Mouse (Mus musculus) MEL-GATA-1-ER (cell line): ENCODE data around the gene Map2k7.
"Not testable (repeated sequence)": the region's sequence is repeated elsewhere in the genome, so short reads cannot be mapped to it uniquely, and the experiment has no call there.

Source experiments
- DNase-seq: peaks from one replicate; pipeline ENCODE4 v3.0.0-alpha.2; 2012; ENCODE audit warnings: low read depth; ENCODE audit errors: extremely low read depth

The Map2k7 gene

DNA sequence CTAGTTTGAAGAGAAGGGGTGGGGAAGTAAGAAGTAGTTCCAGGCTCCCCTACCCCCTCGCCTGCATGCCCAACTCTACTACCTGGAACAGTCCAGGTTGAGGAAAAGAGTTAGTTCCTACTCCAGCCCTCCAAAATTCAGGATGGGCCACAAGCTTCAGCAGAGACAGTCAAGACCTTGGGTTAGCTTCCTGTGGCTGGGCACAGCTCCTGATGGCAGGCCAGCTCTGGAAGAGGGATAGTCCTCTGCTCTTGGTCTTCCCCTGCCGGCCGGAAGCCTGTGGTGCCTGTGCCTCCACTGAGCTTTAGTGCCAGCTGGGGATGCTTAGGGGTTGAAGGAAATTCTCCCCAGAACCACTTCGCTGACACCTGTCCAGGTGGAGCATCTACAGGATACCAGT is 12.2 kb upstream of the Map2k7 start:
- no peak for DNase-seq

DNA sequence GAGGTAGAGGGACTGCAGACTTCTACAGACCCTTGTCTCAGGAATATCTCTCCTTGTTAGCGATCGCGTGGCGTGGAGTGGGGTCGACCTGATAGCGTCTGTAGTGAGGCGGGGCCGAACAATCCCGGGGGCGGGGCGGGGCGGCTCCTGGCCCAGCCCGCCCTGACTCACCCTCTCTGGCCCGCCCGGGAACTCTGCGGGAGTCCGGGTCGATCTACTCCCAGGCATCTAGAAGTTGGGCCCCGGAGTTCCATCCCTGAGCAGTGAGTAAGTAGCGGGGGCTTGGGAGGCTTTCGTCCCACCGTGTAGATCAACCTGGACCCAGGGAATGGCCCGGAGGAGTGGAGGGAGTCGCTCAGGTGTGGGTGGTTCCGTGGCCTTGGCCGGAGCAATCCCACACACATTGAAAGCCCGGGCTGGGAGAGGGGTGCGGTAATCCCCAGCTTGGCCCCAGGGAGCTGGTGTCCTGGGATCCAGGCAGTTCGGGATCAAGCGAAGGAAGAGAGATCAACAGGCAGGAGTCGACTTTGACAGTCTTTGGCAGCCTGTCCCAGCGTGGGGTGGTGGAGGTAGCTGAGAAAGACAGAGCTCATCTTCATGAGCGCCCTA is 11.7 kb upstream of the Map2k7 start, which contains the start of gene Lrrc8e:
TSS of gene Lrrc8e (plus strand) at position 89 of the 609 bp plus-strand sequence.
- DNase-seq = no peak

DNA sequence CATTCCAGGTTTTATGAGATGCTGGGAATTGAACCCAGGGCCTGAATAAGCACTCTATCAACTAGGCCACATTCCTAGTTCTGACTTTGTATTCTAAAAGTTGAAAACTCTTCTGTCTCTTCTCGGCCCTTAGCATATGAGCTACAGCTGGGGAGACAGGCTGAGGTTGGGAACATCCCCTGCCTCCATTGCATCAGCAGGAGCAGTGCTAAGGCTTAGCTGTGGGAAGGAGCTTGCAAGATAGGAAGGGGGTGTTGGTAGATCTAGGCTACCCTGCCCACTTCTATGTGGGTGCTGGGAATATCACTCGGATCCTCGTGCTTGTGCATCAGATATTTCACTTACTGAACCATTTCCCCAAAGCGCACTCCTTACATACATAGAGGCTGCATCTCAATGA is 10.6 kb upstream of the Map2k7 start:
- DNase-seq = no peak

DNA sequence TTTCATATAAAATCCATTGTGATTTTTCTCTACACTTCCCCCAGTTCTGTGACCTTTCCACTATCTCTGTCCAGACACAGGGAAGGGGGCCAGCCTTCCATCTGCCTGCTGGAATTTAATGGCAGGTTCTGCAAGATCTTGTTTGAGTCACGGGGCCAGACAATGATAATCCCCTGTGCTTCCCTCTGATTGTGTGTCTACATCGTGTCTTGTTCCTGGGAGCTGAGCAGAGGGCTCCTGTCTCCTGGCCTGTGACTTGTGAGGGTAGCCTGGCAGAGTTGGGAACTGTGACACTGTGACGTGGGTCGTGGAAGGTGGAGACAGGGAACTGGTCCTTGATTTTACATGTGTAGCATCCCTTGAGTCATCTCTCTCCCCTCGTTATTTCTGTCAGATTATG is 8.8 kb upstream of the Map2k7 start:
- DNase-seq = no peak

DNA sequence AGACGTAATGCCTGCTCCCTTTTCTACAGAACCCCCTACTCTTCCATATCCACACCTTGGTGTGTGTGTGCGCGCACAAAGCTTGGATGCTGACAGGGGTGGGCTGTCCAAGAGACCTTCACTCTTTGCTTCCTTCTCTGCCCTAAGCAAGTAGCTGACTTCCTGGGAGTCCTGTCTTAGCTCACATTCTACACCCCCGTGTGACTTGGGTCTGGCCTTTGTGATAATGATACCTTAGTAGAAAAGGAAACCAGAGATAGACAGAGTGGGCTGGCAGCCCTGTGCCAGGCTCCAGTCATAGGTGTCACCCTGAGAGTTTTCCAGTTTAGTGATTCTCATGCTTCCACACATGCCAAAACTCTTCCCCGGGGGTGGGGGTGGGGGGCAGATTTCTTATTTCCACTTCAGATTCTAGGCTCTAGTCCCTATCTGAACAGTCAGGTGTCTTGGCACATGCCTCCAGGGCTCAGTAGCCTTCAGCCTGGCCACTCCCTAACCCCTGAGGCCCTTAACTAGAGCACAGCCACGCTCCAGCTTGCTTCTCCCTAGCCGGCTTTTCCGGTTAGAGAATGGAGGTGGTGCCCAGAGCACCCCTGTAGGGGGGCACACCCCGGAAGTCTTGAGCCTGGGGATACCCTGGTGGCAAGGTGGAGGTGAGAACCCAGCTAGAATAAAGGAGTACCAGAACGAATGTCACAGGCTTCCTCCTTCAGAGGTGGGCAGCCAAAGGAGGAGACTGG is 7.8 kb upstream of the Map2k7 start:
- no peak for DNase-seq

DNA sequence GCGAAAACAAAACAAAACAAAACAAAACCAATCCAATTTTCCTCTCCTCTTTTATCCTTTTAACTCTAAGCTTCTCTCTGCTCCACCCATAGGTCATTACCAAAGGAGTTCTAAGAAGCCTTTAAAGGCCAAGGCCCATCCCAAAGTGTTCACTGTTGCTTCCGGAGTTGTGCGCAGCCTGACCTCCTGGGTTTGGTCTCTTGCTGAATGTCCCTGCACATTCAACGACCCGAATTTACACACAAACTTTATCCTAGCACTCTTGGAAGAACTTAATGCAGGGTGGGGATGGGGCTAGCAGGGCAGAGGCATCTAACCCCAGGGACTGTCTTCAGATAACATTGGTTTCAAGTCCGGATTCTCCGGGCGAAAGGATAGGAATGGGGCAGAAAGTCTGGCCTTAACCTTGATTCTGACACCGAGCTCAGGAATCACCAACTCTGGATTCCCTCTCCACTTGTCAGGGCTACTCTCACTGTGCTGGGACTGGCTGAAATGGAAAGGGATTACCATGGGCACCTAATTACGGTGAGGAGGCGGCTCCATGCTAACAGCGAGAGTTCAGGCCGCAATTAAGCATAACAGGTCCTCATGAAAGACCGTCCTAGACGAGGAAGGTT is 616 bp upstream of the Map2k7 start:
- no peak for DNase-seq

DNA sequence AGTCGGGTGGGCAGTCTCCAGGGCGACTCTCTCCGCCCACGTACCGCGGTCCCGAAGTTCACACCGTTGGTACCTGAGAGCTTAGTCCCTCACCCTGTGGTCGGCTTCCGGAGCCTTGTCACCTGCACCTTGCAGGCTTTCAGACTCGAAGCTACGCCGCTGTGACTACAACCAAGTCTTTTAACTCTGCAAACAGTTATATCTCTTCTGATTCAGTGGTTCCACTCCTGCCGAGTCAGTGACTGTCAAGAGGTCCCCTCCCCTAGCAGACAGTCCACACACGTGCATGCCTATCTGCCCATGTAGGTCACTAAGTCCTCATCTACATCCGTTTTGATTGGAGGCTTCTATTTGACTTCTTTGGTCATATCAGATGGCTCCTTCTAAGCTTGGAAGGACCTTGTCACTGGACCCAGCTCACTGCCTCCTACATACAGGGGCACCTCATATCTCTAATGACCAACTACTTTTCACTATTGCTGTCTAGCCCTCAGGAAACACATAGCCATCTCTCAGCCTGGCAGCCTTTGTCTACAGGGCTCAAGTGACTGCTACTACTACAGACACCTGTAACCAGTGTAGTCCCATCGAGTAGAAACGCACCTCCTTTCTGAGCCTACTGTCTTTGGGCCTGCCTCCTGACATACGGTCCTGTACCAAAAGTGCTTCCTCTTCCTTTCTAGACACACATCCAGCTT is 802 bp downstream of the Map2k7 start:
- DNase-seq = no peak

DNA sequence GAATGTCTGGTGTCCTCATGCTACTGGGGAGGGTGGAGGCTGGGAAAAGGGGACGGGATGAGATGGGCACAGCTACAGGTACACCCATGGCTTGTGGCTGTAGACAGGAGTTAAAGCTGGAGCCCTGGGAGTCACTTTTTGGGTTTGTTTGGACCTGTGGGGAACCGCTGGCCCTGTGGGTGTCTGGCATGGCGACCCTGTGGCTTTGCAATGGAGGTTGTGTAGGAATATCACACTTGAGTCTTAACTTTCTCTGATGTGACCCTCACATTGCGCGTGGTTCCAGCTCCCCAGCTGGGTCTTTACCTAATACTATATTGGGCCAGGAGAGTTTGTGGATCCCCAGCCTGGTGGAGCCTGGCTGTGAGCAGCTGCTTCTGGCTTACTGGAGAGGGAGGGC is 6.5 kb downstream of the Map2k7 start:
- no peak for DNase-seq

DNA sequence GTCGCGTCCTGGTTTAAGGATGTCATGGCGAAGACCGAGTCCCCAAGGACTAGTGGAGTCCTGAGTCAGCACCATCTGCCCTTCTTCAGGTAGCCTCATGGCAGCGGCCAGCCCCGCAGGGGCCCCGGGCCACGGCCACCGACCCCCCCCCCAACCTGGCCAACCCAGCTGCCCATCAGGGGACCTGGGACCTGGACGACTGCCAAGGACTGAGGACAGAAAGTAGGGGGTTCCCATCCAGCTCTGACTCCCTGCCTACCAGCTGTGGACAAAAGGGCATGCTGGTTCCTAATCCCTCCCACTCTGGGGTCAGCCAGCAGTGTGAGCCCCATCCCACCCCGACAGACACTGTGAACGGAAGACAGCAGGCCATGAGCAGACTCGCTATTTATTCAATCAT is 7.2 kb downstream of the Map2k7 start:
- DNase-seq = no peak

DNA sequence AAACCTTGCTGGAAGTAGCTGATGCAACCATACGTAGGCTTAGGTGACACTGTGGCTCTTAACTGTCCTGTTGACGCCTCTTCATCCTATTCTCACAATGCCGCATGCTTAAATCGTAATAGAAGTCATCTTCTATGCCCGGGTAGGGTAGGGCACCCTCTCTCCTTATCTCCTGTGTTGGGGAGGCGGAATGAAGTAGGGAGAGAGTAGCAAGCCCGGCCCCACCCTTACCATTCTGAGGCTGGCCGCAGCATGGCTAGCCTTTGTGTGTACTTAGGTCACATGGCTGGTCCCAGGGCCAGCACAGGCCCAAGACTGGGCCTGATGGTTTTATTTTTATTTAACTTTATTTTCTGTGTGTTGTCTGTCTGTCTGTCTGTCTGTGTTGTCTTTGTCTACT is 8.7 kb downstream of the Map2k7 start:
- DNase-seq = no peak

DNA sequence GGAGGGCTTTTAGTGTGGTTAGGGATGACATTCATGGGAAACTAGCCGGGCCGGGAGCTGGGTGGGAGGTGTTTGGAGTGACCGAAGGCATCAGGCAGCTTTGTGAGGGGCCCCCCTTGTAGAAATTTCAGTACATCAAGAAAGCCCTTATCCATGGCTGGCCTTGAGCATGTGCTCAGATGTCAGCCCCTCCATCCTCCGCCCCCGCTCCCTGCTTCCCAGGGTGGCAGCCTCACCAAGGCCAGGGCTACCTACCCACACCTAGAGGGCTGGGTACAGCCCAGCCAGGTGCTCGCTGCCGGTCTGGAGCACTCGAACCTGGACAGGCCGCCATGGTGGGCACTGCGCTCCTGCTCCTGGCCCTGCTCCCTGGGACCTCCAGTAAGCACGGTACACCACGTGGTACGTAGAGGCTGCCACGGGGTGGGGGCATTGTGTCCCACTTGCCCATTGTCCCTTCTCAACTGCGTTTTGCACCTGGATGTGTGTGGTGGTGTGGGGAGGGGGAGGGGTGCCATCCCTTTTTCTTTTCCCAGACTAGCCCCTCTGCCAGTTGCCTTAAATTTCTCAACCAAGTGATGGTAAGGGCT is 9.5 kb downstream of the Map2k7 start, which contains the start of gene Tgfbr3l:
TSS of gene Tgfbr3l (plus strand) at position 264 of the 590 bp plus-strand sequence.
- DNase-seq = no peak

DNA sequence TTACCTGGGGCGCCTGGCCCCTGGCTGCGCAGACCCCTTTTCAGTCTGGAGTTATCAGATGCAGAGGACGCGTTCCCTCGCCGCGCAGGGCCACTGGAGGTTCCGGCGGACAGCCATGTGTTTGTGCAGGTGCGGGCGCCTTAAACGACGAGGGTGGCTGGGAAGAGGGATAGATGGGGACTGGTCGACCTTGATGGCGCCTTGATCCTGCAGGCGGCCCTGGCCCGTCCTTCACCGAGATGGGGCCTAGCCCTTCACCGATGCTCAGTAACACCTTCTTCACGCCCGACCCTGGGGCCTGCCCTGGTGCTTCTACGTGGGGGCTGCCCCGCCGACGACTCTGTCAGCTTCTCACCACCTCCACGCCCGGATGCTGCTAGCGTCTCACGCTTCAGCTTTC is 10.7 kb downstream of the Map2k7 start:
- DNase-seq = no peak

DNA sequence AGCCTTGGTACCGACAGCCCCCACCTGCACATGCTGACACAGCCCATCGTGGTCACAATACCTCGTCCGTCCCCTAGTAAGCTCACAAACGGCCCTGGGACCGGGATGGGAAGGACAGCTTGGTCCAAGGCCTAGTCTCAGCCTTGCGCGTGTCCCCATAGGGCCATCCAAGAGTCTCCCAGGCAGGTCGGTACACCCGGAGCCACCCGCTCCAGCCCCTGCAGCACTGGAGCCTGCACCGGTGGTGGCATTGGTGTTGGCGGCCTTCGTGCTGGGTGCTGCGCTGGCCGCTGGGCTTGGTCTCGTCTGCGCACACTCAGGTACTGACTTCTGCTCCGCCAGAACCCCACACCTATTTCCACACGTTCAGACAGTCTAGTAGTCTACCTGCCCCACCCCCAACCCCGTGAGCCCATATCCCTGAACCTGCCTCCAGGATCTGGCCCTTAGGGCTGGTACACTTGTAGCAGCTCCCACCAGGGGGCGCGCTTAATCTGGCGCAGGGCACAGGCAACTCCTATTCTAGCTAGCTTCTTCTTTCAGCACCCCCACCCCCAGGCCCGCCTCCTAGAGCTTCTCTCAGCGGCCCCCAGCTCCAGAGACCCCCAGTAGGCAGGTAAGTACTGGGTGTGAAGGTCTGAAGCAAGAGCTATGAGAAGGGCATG is 11.9 kb downstream of the Map2k7 start:
- no peak for DNase-seq

DNA sequence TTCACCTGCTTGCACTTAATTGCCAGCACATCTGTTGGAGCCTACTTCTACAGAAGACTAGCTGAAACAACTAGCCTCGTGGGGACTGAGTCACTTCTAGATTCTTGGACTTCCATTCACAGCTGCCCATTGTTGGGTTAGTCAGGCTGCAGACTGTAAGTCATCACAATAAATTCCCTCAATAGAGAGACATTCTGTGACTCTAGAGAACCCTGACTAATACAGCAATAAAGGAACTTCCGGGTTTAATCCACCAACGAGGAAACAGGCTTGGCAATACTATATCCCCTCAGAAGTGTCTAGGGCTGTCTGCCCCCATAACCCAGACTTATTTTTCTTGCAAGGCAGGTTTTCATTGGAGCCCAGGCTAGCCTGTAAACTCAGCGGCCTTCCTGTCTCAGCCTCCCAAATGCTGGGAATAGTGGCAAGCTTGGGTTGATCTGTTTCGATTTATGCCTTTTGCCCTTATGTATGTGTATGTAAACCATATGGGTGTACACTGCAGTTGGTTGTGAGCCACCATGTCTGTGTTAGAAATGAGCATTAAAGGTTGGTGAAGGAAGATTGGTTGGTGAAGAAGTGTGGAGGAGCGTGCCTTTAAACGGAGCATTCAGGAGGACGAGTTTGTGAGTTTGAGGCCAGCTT is 13.7 kb downstream of the Map2k7 start:
- no peak for DNase-seq

DNA sequence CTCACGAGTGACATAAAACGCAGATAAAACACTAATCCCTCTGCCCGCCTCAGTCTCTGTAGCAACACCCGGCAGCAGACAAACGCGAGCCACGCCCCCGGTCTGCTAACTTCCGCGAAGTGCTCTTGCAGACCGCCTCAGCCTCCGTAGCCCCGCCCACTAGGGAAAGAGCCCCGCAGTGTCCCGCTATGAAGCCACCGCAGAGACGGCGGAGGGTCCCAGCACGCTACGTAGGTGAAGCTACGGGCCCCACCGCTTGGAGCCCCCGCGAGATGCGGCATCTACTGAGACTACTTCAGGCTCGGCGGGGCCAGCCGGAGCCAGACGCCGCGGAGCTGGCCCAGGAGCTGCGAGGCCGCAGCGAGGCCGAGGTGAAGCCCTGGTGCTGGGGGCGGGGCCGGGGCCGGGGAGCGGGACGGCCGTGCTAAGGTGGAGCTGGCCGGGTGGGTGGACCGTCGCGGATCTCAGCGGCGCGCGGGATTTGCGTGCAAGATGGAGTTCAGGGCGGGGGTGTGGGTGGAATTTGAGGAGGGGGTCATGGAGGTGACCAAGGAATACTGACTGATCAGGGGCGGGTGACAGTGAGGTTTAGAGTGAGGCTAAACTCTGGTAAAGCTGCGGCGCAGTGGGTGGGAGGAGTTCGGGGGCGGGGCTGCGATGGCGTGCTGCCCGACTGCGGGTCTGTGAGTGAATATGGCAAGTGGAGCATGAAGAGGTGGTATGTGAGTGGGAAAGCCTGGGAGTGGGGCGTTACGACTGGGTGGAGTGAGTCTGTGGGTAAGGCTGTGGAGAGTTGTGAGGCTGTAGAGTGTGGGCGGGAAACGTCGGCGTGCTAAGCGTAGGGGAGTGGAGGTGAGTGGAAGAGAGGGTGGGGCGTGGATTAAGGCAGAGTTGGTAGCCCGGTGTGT is 14.6 kb downstream of the Map2k7 start, which contains the start of gene Snapc2:
TSS of gene Snapc2 (plus strand) at position 147 of the 908 bp plus-strand sequence.
- peak; percentile 86 for DNase-seq

DNA sequence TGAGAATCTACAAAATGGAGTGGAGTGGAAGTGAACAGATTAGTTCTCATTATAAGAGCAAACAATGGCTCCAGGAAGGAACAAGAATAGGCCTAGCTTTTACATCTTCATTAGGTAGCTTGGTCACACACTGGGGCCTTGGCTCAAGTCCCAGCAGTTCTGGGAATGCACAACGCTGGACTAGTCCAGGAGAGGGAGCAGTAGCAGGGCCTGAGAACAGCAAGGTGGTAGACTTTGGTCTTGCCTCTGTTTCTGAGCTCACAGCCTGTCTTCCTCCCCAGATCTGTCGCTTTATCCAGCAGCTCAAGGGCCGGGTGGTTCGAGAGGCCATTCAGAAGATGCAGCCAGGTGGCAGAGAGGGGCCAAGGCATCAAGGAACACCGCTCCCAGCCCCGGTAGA is 15.5 kb downstream of the Map2k7 start:
- no peak for DNase-seq

DNA sequence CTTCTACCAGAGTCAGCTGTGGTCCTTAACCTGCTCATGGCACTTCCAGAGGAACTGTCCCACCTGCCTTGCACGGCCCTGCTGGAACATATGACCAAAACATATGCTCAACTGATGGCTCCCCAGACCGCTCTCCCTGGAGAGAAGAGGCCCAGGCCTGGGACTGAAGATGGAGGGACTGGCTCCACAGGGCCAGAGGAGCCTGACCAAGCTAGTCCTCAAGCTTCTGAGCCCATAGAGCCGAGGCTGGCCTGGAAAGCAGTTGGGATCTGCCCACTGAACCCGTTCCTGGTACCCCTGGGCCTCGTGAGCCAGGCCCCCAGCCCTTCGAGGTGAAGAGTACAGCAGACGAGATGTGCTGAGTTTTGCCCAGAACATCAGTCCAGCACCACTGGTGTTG is 16.9 kb downstream of the Map2k7 start:
- not testable (repeated sequence) for DNase-seq

DNA sequence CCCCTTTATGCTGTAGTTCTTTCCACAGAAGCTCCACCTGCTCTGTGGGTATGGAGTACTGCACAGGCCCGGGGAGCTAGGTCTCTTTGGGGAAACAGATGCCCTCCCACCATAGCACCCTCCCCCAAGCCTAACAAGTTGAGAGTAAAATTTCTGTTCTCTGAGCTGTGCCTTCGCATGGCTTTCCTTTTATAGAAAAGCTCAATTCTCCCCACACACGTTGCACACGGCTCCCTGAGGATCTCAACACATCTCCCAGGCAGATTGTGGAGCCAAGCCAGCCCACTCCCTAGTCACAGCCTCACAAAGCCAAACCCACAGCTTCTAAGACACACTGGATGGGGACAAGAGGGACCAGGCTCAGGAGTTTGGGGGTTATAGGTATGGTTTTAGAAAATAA is 18.4 kb downstream of the Map2k7 start:
- no peak for DNase-seq

DNA sequence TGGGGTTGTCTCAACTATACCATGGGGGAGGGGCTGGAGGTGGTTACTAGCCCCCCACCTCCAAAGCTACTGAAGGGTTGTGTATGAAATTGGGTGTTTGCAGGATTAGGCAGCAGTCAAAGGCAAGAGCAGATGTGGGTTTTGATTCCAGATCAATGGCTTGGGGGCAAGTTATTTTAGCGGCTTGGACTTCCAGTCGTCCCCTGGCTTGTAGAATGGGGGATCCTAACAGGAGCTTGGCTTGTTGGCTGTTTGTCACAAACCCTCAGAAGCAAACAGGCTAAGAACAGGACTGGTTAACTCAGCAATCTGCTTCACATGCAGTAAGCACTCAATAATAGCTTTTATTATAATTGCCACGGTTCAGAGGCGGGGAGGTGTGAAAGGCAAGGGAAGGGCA is 18.8 kb downstream of the Map2k7 start:
- no peak for DNase-seq

DNA sequence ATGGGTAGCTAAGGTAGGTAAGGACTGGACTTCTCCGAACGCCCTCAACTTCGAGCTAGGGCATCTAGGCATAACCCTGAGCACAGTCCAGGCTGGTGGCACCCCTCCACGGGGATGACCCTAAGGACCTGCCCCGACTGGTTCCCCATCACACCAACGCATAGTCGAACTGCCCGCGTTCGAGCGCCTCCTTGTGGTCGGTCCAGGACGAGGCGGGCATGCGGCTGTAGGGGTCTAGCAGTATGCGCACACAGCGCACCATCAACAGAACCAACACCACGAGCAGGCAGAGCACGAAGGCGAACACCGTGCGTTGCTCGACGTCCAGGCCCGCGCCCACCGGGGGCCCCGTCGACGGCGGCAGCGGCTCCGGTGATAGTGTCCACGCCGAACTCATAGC is 19.7 kb downstream of the Map2k7 start:
- DNase-seq = no peak
